Mouse (Mus musculus) erythroblast, embryonic 14.5 days (primary cell): ENCODE measurements around the gene Usp39.

Experiments used
- GATA1 ChIP-seq: IDR thresholded peaks from 2 replicates; pipeline ENCODE4 v1.6.1; 2012; ENCODE audit warnings: low read length, inconsistent platforms, mixed read lengths
- TAL1 ChIP-seq: IDR thresholded peaks from 3 replicates; pipeline ENCODE4 v1.6.1; 2012; ENCODE audit warnings: low read length, inconsistent platforms, mixed read lengths

DNA sequence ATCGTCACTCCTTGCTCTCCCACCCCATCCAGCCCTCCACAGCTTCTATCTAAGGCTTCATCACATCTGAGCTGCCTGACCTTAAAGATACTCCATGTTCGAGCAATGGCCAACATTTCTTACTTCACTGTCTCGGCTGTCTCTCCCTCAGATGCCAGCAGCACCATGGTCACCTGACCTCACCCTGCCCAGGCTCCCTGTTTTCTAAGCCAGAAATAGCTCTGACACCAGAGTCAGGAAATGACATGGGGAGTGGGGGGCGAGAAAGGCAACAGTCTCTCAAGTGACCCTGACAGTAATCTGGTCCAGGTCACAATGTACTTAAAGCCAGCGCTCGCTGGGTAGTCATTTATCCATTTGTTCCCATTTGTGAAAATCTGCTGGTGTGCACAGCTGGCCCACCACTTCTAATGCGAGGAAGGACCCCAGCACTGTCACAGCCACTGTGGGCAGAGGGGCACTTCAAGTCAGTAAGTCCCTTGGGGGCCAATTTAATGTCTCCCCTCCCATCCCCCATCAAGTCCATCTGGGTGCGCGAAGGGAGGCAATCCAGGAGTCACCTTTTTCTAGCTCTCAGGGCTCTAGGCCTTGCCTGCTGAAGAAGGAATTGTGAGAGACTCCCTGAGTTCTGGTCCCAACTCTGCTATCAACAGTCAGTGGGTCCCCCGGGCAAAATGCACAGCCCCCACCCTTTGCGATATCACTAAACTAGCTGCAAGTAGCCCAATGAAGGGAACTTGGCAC, 31.7 kb downstream of the Usp39 start:
- TF ChIP-seq TAL1 (no peak), GATA1 (no peak)
